Mouse (Mus musculus) bone marrow, adult 2 months (tissue): ENCODE results near the gene Tspyl1.

ENCODE experiments used
- CTCF ChIP-seq: fragments of 200-500 bp; IDR thresholded peaks from 2 replicates; pipeline ENCODE4 v1.5.1; 2011; ENCODE audit warnings: low read length, control low read depth; ENCODE audit not compliant: control insufficient read depth, insufficient read depth
- POLR2A ChIP-seq: fragments of 200-500 bp; IDR thresholded peaks from 2 replicates; pipeline ENCODE4 v1.6.1; 2011; ENCODE audit warnings: low read depth, mild to moderate bottlenecking, control low read depth, low read length, borderline replicate concordance; ENCODE audit not compliant: control insufficient read depth

DNA sequence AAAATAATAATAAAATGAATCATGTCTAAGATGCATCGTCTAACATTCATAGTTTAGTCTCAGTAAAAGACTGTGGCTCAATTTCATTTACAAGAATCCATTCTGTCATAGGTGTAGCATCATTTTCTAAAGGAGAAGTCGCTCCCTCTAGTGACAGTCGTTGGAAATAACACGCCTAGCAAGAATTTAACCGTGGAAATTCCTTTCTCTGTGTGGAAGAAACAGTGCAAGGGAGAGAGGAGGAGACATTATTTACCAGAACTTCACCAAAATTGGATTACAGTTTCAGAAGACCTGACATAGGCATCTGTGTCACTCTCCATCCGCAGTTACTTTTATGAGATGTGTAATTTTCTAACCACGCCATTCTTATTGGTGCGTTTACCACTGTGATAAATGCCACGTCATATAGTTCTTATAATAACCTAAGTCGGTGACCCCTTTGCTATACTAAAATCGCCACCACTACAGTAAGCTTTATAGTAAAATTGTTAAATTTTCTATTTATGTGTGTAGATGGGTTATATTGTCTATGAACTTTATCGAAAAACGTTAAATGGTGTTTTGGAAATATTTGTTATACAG lies 1.3 kb upstream of the Tspyl1 start:
- TF ChIP-seq CTCF (no peak), POLR2A (no peak)
